Mouse (Mus musculus) frontal cortex, postnatal 14 days (tissue): ENCODE results near the gene Qars.
A peak's percentile ranks its signal among the peaks of the same experiment; 100 is the strongest.

Source experiments
- DNase-seq, 2 experiments: peaks; one replicate each; pipeline ENCODE4 v3.0.0; 2022; ENCODE audit warnings: low spot score in 2 of 2

Qars gene

DNA sequence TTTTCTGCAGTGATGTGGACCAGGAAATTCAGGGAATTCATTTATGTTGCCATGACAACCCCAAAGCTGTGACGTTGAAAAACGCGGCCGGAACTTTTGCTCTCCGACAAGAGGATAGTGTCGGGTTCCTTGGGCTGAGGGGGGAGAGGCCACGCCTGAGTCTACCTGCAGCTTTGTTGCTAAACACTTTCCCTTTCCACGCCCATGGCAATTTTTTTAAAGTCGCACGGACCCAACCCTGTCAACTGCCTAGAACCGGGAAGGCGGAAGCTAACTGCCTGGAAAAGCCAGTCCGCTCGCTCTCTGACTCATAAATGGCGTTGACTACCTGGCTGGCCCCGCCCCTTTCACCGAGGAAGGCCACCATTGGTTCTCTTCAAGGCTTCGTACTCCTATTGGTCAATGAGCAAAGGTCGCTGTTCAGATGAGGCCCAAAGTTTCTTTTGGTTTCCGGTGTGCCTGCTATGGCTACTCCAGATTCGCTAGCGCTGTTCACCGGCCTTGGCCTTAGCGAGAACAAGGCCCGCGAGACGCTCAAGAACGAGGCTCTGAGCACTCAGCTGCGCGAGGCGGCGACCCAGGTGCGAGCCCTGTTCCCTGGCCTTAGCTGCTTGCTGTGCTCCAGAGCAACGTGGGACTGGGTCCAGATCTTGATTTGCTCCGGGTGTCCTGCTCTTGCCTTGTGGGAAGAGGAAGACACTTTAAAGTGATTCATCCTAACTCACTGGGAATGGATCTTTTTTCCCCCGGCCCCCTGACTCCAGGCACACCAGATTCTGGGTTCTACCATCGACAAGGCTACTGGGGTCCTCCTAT is at the start of gene Qars:
TSS of gene Qars (plus strand) at position 88 of the 816 bp plus-strand sequence.
- DNase-seq: peak; percentile 91 to 94

DNA sequence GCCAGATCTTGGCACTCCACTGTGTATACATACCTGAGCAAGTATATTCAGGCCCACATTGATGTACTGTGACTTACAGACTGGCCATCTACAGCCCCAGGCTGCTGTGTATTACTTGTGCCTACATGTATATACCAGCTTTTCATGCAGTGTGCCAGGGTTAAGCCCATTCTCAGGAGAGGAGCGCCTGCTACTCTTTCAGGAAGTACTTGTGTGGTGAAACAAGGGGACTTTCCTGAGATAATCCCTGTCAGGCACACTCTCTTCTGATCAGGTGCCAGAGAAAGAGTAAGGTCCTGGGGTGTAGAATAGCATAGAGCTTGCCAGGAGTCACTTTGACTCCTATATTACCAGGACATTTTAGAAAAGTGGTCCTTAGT is 47.6 kb upstream of the Qars start:
- no peak for DNase-seq

DNA sequence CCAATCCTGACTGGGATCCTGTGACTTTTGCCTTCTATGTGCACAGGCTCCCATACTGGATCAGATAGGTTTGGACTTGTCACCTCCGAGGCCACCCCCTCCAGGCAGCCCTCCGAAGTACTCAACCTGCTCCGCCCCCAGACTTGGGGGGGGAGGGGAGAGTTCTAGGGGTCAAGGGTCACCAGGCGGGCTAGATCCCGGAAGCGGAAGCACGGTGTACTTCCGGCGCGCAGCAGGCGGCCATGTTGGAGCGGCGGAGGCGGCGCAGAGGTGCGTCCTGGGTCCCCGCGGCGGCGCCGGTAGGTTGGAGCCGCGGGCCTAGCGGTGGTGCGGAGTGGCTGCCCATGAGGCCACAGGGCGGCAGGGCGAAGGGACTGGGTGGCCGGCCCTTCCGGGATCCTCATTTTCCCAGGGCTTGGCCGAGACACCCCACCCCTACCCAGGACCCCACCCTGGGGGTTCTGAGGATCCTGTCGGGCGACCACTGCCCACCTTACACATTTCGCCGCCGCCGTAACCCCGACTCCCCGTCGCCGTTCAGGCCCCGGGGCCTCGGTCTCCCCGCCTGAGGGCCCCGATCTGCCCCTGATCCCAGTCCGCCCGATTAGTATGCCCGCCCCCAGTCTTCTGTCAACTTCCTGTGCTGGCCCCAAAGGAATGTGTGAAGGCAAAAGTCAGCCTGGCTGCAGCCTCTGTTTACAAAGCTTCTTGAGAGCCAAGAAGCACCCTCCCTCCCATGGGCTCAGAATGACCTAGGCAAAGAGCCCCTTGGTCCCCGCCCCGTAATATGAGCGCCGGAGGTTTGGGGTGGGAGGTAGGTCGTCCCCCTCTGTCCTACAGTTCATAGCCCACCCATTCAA is 47.0 kb upstream of the Qars start, which contains the start of gene Ccdc71:
TSS of gene Ccdc71 (plus strand) at position 209 of the 860 bp plus-strand sequence.
- DNase-seq: peak; percentile 80 to 83

DNA sequence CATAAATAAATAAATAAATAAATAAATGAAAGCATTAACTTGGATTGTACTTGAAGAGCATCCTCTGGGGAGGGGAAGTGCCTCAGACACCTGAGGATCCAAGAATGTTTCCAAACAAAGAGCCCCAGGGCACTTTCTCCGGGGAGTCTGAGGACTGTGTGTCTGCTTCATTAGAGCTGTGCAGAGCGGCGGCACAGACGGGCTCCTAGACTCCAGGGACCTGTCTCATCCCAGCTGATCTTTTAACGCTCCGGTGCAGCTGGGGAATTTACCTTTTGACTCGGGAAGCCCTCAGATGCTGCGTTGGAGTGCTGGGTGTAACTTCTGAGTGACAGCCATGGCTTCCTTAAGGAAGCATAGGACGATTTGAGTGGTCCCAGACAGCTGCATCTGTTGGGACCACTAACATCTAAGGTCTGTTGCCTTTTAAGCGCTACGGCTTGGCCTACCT is 46.3 kb upstream of the Qars start, which contains the start of gene Klhdc8b:
TSS of gene Klhdc8b (minus strand) at position 401 of the 451 bp plus-strand sequence.
- DNase-seq: no peak

DNA sequence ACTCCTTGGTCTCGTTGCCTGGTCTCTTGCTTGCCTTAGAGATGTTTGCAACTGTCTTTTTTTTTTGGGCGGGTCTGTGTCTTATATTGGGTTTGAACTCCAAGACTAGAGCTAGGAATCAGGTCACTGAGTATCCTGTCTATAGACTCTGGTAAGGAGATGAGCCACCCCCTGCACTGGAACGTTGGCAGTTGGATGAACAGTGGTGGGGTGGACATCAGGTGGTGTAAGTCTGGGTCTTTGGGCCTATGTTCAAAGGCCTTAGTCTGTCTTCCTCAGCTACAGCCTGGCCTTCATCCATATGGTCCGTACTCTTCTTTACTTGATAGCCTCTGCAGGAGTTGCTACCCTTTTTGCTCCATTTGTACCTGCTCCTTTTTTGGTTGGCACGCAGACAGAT is 45.8 kb upstream of the Qars start:
- DNase-seq: no peak

DNA sequence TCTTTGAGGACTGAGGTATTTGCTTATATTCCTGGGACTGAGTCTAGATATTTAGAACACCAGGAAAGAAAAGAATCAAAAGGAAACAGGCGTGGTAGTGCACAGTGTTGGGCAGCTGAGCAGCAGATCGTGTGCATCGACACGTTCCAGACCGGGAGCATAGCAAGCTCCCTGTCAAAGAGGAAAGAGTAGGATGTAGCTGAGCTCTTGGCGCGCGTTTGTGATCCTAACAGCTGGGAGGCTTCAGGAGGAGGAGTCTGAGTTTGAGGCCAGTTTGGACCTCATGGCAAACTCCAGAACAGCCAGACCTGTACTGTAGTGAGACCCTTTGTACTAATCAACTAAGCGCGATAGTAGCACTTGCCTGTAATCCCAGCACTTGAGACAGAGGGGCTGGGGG is 45.3 kb upstream of the Qars start:
- no peak for DNase-seq

DNA sequence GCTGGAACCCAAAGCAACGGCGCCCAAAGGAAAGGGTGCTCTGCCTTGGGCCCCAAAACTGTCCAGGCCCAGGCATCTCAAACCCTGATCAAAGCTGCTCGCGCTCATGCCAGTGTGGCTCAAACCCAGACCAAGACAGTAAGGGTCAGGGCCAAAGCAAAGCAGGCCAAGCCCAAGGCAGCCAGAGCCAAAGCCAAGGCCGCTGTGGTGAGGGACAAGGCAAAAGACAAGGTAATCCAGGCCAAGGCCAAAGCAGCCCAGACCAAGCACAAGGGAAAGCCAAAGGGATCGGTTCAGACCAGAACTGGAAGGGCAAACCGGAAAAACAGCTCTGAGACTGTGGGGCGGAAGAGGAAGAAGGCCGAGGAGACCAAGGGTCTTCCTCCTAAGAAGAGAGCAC is 43.8 kb upstream of the Qars start:
- no peak for DNase-seq

DNA sequence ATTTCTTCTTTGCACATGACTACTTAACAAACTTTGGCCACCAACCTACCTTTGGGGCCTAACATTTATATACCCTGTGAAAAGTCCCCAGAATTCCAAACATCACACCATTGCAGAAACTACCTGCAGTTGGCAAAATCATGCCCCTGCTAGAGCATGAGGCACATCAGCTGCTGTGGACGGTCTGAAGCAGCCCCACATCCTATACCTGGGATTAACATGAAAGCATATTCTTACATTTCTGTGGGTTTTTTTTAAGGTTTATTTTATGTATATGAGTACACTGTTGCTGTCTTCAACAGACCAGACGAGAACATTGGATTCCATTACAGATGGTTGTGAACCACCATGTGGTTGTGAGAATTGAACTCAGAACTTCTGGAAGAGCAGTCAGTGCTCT is 41.3 kb upstream of the Qars start:
- DNase-seq: no peak

DNA sequence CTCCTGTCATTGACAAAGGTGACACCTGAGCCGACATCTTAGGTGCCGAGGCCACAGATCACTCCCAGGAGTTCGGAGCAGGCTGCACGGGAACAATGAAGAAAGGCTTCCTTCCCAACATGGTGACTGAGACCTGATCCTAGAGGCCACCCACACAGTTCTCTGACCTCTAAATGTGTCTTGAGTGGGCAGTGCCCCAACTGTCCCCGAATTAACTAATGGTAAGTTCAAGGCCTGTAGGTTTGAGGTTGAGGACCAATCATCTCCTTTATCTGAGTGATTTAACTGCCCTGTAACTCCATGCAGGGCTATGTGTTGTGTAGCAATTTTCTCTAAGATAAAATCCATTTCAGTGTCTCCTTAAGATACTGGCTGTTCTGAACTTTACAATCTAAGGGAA is 38.1 kb upstream of the Qars start:
- no peak for DNase-seq

DNA sequence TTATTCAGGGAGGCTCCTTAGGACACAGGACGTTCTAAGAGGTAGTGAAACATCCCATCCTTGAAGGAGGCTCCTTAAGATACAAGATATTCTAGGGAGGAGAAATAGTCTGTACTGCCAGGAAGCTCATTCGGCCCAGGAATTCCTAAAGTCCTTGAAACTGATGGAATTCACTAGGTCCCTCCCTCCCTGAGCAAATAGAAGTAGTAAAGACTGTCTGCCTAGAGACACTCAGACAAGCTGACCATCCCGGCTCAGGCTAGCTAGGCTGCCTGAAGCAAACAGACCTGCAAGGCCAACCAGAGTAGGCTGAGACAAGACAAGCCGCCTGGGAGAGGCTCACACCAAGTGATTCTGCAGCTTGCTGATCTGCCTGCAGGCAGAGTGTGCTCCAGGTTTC is 37.7 kb upstream of the Qars start:
- no peak for DNase-seq

DNA sequence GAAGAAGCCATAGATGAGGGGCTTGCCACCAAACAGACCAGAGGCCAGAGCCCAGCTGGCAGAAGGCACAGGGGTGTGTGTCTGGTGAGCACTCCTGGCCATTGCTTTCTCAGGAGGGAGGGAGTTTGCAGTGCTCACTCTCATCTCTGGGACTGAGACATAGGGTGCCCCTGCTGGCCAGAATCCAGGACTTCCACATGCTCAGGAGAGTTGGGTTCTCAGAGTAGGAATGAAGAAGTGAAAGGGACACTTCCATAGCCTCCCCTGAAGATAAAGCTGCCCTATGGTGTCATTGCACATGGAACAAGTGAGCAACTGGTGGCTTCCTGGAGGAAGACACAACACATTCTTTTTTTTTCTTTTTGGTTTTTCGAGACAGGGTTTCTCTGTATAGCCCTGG is 33.0 kb upstream of the Qars start:
- no peak for DNase-seq

DNA sequence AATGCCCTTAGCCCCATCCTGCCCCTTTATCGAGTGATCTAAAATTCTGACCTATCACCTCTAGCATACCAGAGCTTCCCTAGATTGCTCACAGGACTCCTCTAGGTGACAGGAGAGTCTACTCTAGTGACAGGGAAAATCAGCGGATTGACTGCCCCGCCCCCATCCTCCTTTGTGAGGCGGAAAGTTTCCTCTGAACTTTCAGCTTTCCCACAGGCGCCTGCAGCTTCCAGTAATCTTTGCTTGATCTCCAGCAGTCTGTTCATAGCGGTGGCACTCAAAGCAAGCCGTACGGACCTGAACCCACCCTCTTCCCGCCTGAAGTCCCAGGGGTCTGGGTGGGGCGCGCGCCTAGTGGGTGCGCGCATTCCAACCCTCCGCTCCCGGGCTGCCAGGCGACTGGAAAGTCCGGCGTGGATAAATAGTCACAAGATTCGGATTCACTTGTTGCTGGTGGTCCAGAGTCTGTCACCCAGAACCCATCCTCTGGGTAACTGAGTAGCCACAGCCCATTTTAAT is 28.8 kb upstream of the Qars start:
- no peak for DNase-seq

DNA sequence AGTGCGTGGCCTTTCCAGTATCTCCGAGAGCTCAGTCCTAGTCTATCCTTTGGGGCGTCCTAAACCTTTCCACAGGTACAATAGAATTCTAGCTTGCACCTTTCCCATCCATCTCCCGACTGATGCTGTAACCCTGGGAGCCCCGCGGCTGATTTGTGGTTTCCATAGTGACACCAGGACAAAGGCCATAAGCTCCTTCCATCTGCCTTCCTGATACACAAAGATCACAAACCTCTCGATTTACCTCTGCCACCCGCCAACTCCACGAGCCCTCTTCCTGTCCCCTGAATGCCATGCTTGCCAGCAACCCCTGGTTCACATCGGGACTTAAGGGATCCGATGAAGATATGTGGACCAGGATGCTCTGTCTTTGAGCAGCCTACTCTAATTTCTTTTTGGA is 28.3 kb upstream of the Qars start:
- no peak for DNase-seq

DNA sequence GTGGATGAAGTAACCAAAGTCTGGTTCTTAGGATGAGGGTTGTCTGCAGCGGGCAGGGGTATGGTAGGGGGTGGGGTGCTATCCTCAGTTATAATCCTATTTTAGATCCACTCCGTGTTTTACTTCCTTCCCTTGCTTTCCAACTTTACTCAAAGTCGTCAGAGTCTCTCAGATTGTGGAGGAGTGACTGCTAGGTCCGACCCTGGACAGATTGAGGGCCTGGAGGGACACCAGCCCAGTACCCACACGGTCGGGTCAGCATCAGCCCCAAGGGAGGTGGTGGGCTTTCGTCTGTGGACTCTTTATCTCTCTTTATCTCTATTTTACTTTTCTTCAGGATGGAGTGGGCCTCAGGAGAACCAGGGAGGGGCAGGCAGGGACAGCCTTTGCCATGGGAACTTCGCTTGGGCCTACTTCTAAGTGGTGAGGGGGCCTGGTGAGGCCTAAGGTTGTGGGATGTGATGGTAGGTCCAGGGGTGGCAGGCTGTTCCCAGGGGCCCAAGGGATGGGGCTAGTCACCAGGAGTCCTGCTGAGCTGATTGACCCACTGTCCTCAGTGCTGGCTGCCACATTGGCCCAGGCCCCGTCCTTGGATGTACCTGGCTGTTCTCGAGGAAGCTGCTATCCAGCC is 27.7 kb upstream of the Qars start, which contains the start of gene Lamb2:
TSS of gene Lamb2 (plus strand) at position 16 of the 631 bp plus-strand sequence.
- no peak for DNase-seq

DNA sequence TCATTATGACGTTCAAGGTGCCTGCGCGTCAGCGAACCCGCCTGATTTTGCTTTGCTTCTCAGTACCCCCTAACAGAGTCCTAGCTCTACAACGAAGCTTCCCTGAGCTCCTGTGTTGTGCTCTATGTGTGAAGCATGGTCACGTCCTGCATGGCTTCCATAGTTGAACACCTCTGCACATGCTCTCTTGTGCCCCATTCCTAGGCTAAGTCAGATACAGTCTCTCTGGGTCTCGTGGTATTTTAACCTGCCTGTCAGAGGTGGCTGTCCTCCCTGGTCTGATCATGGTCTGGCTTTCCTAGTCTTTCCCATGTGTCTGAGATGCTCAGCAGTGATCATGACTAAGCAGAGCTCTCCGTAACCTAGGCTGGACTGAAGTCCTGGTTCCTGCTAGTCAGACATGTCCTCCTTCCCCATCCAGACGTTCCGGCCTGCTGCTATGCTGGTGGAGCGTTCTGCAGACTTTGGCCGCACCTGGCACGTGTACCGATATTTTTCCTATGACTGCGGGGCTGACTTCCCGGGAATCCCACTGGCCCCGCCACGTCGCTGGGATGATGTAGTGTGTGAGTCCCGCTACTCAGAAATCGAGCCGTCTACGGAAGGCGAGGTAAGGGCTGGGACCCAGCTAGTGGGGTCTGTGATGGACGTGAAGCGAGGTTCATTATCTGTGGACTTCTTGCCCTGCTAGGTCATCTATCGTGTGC is 26.5 kb upstream of the Qars start:
- DNase-seq: no peak

DNA sequence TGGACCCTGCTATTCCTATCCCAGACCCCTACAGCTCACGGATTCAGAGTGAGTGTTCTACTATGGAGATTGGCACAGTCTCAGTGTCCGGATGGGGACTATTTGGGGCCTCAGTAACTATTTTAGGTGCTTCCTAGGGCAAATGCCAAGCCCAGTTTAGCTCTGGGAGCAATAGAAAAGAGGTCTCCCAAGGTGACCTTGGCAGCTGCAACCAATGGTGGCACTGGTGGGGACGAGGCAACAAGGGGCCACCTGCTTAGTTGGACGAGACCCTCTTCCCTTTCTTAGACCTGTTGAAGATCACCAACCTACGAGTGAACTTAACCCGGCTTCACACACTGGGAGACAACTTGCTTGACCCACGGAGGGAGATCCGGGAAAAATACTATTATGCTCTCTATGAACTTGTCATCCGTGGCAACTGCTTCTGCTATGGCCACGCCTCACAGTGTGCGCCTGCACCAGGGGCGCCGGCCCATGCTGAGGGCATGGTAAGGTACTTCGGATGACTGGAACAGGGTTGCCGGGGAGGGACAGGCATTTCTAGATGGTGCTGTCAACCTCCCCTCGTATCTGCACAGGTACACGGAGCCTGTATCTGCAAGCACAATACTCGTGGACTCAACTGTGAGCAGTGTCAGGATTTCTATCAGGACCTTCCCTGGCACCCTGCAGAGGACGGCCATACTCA is 25.8 kb upstream of the Qars start:
- DNase-seq: no peak

DNA sequence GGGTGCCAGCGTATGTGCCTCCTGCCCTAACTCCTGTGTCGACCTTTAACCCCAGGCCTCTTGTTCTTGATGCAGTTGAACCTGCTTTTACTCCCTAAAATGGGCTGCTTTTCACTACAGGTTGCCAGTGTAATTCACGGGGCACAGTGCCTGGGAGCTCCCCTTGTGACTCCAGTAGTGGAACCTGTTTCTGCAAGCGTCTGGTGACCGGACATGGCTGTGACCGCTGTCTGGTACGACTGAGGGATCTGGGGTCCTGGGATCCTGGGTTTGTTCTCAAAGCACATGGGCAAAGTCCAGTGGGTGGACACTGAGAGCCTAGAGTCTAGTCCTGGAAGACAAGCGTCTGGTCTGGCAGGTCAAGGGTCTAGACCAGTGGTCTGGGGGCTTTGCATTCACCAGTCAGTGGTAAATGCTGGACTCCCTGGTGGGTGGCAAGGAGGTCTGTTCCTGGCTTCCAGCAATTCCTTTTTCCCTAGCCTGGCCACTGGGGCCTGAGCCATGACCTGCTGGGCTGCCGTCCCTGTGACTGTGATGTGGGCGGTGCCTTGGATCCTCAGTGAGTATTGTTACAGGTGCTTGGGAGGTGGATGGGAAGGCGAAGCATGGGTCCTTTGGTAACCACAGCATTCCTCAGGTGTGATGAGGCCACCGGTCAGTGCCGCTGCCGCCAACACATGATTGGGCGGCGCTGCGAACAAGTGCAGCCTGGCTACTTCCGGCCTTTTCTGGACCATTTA is 24.3 kb upstream of the Qars start:
- no peak for DNase-seq

DNA sequence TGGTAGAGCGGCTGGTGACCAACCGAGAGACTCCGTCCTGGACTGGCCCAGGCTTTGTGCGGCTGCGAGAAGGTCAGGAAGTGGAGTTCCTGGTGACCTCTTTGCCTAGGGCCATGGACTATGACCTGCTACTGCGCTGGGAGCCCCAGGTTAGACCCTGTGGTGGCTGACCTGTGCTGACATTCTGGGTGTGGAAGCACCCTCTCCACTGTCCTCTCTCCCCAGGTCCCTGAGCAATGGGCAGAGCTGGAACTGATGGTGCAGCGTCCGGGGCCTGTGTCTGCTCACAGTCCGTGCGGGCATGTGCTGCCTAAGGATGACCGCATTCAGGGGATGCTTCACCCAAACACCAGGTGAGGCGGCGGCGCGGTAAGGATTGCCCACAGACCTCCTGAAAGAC is 23.5 kb upstream of the Qars start:
- no peak for DNase-seq

DNA sequence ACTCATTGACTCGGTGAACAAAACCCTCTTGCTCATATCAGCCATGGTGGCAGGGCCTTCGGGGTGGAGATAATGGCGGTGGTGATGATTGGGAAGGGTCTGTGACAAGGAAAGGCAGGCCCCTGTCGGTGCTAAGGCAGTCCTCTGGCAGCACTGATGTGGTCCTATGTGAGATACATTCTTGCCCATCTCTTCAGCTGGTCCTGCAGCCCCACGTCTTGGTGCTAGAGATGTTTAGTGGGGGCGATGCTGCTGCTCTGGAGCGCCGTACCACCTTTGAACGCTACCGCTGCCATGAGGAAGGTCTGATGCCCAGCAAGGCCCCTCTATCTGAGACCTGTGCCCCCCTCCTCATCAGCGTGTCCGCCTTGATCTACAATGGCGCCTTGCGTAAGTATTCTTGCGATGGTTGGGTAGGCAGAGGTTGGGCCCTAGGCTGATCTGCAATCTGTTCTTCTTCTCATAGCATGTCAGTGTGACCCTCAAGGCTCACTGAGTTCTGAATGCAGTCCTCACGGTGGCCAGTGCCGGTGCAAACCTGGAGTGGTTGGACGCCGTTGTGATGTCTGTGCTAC is 22.1 kb upstream of the Qars start:
- no peak for DNase-seq
